Mouse (Mus musculus): ENCODE data around the gene Abca8a. TPM values are rescaled to one million over a fixed set of nuclear protein-coding genes. Genes with fewer than 3 reads are reported as not detected.
"Not testable (repeated sequence)": the region's sequence is repeated elsewhere in the genome, so short reads cannot be mapped to it uniquely, and the experiment has no call there.

Abca8a gene
- polyA plus RNA-seq, 1 experiment from 2014 or later: 0.31 TPM

DNA sequence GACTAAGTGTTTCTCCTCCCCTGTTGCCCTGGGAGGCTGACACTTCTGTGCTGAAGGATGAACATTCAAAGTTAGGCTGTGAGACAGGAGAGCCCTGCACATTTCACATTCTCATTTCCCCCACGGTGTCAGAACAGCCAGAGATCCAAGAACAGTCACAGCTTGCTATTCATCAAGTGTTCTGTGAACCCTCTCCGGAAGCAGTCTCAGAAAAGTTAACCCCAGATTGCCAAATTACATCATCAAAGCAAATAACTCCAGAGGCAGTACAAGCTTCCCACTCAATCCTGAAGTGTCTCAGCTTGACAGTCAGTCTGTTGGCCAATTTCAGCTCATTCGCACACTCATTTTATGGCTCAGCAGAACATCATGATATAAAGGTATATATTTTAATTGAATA is 100.8 kb downstream of the Abca8a start:
- no peaks in the 10 kb centered on the region for H3K9me3 ChIP-seq (ENCODE audit: control insufficient read depth, low read length)
- 0% methylated on average over 3 of the region's 3 CpGs for WGBS
- 0 out of 2 replicates have a peak, but pooled peaks have one; percentile 46 for ATAC-seq (ENCODE audit: low read depth)
- H3K9ac ChIP-seq (replicated peaks; ENCODE audit: low read depth, low read length): no peak overlapping the region
- peak overlapping the region; percentile 37 for H3K4me3 ChIP-seq (ENCODE audit: low read depth, low read length)
- no peaks in the 10 kb centered on the region for H3K4me1 ChIP-seq (ENCODE audit: control insufficient read depth, insufficient read depth, low read length)
- H3K36me3 ChIP-seq (ENCODE audit: control insufficient read depth, insufficient read depth, low read length): no peaks in the 10 kb centered on the region
- H3K4me2 ChIP-seq (ENCODE audit: low read depth, low read length): peak overlapping the region; percentile 59
- no peak overlapping the region for H3K27ac ChIP-seq (ENCODE audit: low read depth, low read length)
- H3K27me3 ChIP-seq (ENCODE audit: control insufficient read depth, insufficient read depth, low read length): no peaks in the 10 kb centered on the region

DNA sequence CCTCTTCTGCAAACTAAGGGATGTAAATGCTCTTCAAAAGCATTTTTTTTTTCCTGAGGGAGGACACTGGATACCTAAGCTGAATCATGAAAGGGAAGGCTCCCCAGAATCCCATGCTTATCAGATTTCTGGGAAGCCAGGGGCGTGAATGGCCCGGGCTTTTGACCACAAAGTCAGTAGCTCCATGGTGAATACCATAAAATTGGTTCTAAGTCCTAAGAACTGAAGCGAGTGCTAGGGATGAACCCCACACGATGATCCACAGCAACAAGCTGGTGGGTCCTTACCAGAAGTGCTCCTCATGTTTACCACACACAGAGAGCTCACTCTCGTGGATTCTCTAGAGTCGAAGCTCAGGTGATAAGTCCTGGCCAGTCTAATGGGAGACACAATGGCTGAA is 101.8 kb downstream of the Abca8a start:
- Histone ChIP-seq H3K27me3 (ENCODE audit: control insufficient read depth, insufficient read depth, low read length) (no peaks in the 10 kb centered on the region), H3K36me3 (ENCODE audit: control insufficient read depth, insufficient read depth, low read length) (no peaks in the 10 kb centered on the region), H3K27ac (ENCODE audit: low read depth, low read length) (no peak overlapping the region), H3K9me3 (ENCODE audit: control insufficient read depth, low read length) (no peaks in the 10 kb centered on the region), H3K9ac (replicated peaks; ENCODE audit: low read depth, low read length) (no peak overlapping the region), H3K4me3 (ENCODE audit: low read depth, low read length) (no peak overlapping the region), H3K4me2 (ENCODE audit: low read depth, low read length) (no peak overlapping the region; the same call in 1 of the 2 replicates), H3K4me1 (ENCODE audit: control insufficient read depth, insufficient read depth, low read length) (no peaks in the 10 kb centered on the region)
- no peak for ATAC-seq (ENCODE audit: low read depth)
- 57% methylated on average over 6 of the region's 6 CpGs for WGBS

DNA sequence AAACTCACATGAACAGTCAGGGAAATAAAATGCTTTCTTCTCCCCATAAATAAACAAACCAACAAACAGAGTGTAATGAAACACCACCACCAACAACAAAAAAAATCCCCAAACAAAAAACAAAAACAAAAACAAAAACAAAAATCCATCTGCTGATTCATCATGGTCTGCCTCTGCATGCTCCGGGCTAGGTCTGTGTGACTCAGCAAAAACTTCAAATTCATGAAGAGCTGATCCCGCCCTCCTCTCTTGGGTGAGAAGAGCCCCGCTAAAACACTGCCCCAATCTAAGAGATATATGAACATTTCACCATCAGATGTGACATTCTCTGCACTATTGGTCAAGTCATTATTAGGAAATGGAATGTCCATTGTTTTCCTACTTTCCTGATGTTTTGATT is 104.5 kb downstream of the Abca8a start:
- WGBS: 77% methylated on average over 3 of the region's 3 CpGs
- no peak for ATAC-seq (ENCODE audit: low read depth)
- Histone ChIP-seq H3K27me3 (ENCODE audit: control insufficient read depth, insufficient read depth, low read length) (no peaks in the 10 kb centered on the region), H3K9ac (replicated peaks; ENCODE audit: low read depth, low read length) (no peak overlapping the region), H3K27ac (ENCODE audit: low read depth, low read length) (no peak overlapping the region), H3K4me3 (ENCODE audit: low read depth, low read length) (no peak overlapping the region), H3K4me2 (ENCODE audit: low read depth, low read length) (no peak overlapping the region), H3K9me3 (ENCODE audit: control insufficient read depth, low read length) (no peaks in the 10 kb centered on the region), H3K4me1 (ENCODE audit: control insufficient read depth, insufficient read depth, low read length) (no peaks in the 10 kb centered on the region), H3K36me3 (ENCODE audit: control insufficient read depth, insufficient read depth, low read length) (no peaks in the 10 kb centered on the region)

- no peak for ATAC-seq (ENCODE audit: low read depth)
- no peak overlapping the region for H3K9ac ChIP-seq (replicated peaks; ENCODE audit: low read depth, low read length)
- no peak overlapping the region for H3K4me3 ChIP-seq (ENCODE audit: low read depth, low read length)
- no peaks in the 10 kb centered on the region for H3K27me3 ChIP-seq (ENCODE audit: control insufficient read depth, insufficient read depth, low read length)
- no peaks in the 10 kb centered on the region for H3K4me1 ChIP-seq (ENCODE audit: control insufficient read depth, insufficient read depth, low read length)
- H3K9me3 ChIP-seq (ENCODE audit: control insufficient read depth, low read length): no peaks in the 10 kb centered on the region
- no peak overlapping the region for H3K27ac ChIP-seq (ENCODE audit: low read depth, low read length)
- WGBS: 87% methylated on average over 2 of the region's 2 CpGs
- H3K36me3 ChIP-seq (ENCODE audit: control insufficient read depth, insufficient read depth, low read length): no peaks in the 10 kb centered on the region
- no peak overlapping the region for H3K4me2 ChIP-seq (ENCODE audit: low read depth, low read length)
Measured at GRCm38 (mm10) chr11:109990256-109990655, 105.5 kb downstream of the Abca8a start.

- 66% methylated on average over 1 of the region's 1 CpGs for WGBS
- no peaks in the 10 kb centered on the region for H3K4me1 ChIP-seq (ENCODE audit: control insufficient read depth, insufficient read depth, low read length)
Measured at GRCm38 (mm10) chr11:109988164-109988563, 107.6 kb downstream of the Abca8a start.

DNA sequence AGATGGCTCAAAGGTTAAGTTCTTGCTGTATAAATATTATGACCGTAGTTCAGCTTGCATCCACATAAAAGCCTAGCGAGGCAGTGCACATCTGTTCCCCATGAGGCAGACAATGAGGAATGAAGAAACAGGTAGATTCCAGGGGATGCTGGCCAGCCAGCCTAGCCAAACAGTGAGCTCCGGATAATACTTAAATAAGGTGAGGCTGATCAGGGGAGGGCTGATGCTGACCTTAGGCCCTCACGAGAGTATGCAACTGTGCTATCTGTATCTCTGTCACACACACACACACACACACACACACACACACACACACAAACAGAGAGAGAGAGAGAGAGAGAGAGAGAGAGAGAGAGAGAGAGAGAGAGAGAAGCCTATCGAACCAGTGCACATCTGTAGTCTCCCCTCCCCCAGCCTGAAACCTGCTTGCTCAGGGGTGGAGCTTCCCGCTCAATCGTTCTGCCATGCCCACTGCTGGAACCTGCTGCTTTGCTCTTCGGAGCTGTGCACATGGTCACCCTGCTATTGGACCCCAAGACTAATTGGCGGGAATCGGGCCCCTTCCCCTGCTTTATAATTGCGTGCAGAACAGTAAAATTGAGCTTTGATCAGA is 108.2 kb downstream of the Abca8a start:
- not testable (repeated sequence) for H3K36me3 ChIP-seq (ENCODE audit: control insufficient read depth, insufficient read depth, low read length); ATAC-seq (ENCODE audit: low read depth); H3K9ac ChIP-seq (replicated peaks; ENCODE audit: low read depth, low read length); H3K27me3 ChIP-seq (ENCODE audit: control insufficient read depth, insufficient read depth, low read length); H3K4me3 ChIP-seq (ENCODE audit: low read depth, low read length); H3K4me1 ChIP-seq (ENCODE audit: control insufficient read depth, insufficient read depth, low read length); H3K4me2 ChIP-seq (ENCODE audit: low read depth, low read length); H3K27ac ChIP-seq (ENCODE audit: low read depth, low read length); H3K9me3 ChIP-seq (ENCODE audit: control insufficient read depth, low read length)
- WGBS: 44% methylated on average over 11 of the region's 11 CpGs

More at GRCm38 (mm10) chr11:109988164-109988563, 107.6 kb downstream of the Abca8a start:
- Histone ChIP-seq H3K27me3 (ENCODE audit: control insufficient read depth, insufficient read depth, low read length) (no peaks in the 10 kb centered on the region), H3K36me3 (ENCODE audit: control insufficient read depth, insufficient read depth, low read length) (no peaks in the 10 kb centered on the region), H3K9ac (replicated peaks; ENCODE audit: low read depth, low read length) (no peak overlapping the region), H3K9me3 (ENCODE audit: control insufficient read depth, low read length) (no peaks in the 10 kb centered on the region), H3K4me2 (ENCODE audit: low read depth, low read length) (no peak overlapping the region), H3K4me3 (ENCODE audit: low read depth, low read length) (no peak overlapping the region), H3K27ac (ENCODE audit: low read depth, low read length) (no peak overlapping the region)
- no peak for ATAC-seq (ENCODE audit: low read depth)

- Histone ChIP-seq H3K27me3 (ENCODE audit: control insufficient read depth, insufficient read depth, low read length) (no peaks in the 10 kb centered on the region), H3K9ac (replicated peaks; ENCODE audit: low read depth, low read length) (no peak overlapping the region), H3K9me3 (ENCODE audit: control insufficient read depth, low read length) (no peaks in the 10 kb centered on the region), H3K4me1 (ENCODE audit: control insufficient read depth, insufficient read depth, low read length) (no peaks in the 10 kb centered on the region), H3K36me3 (ENCODE audit: control insufficient read depth, insufficient read depth, low read length) (no peaks in the 10 kb centered on the region), H3K4me2 (ENCODE audit: low read depth, low read length) (no peak overlapping the region), H3K27ac (ENCODE audit: low read depth, low read length) (no peak overlapping the region), H3K4me3 (ENCODE audit: low read depth, low read length) (no peak overlapping the region)
- WGBS: 79% methylated on average over 2 of the region's 2 CpGs
- no peak for ATAC-seq (ENCODE audit: low read depth)
Measured at GRCm38 (mm10) chr11:109981872-109982271, 113.9 kb downstream of the Abca8a start.

Other genes starting within 250 kb of the Abca8a start
- gene Abca8b, start 100.1 kb downstream of the Abca8a start, polyA plus RNA-seq (2014; fragmentation: Nextera tagmentation; extraction: Ambion mirVana): 1.9 and 2.7 TPM in 2 replicates
- 0.78 and 6.7 TPM in 2 replicates for gene Abca9, start 72.2 kb upstream of the Abca8a start, polyA plus RNA-seq (2014; fragmentation: Nextera tagmentation; extraction: Ambion mirVana)
- gene Abca6, start 155.8 kb upstream of the Abca8a start, polyA plus RNA-seq (2014; fragmentation: Nextera tagmentation; extraction: Ambion mirVana): 0.17 and 0.18 TPM in 2 replicates
- gene Abca5, start 241.7 kb upstream of the Abca8a start, polyA plus RNA-seq (2014; fragmentation: Nextera tagmentation; extraction: Ambion mirVana): 13.9 and 29.3 TPM in 2 replicates

Data from neural tube, embryonic 14.5 days (tissue).